Mouse (Mus musculus): ENCODE data around the gene Tnfrsf13c.

Tnfrsf13c gene

GRCm38 (mm10) chr15:82204680-82205371, 19.3 kb downstream of the Tnfrsf13c start:
- TF ChIP-seq GATA4 (IDR thresholded peaks at IDR 0.05; ENCODE audit: insufficient replicate concordance, low read length): no peak

- TF ChIP-seq GATA4 (IDR thresholded peaks at IDR 0.05; ENCODE audit: insufficient replicate concordance, low read length): no peak
Observed at GRCm38 (mm10) chr15:82203611-82204351, 20.4 kb downstream of the Tnfrsf13c start.

GRCm38 (mm10) chr15:82203090-82203489, 21.1 kb downstream of the Tnfrsf13c start:
- TF ChIP-seq GATA4 (IDR thresholded peaks at IDR 0.05; ENCODE audit: insufficient replicate concordance, low read length): no peak

- TF ChIP-seq GATA4 (IDR thresholded peaks at IDR 0.05; ENCODE audit: insufficient replicate concordance, low read length): no peak
Observed at GRCm38 (mm10) chr15:82202086-82202485, 22.1 kb downstream of the Tnfrsf13c start.

GRCm38 (mm10) chr15:82199546-82199945, 24.6 kb downstream of the Tnfrsf13c start:
- no peak for TF ChIP-seq GATA4 (IDR thresholded peaks at IDR 0.05; ENCODE audit: insufficient replicate concordance, low read length)

GRCm38 (mm10) chr15:82198342-82198741, 25.8 kb downstream of the Tnfrsf13c start:
- no peak for TF ChIP-seq GATA4 (IDR thresholded peaks at IDR 0.05; ENCODE audit: insufficient replicate concordance, low read length)

GRCm38 (mm10) chr15:82197937-82198336, 26.2 kb downstream of the Tnfrsf13c start:
- no peak for TF ChIP-seq GATA4 (IDR thresholded peaks at IDR 0.05; ENCODE audit: insufficient replicate concordance, low read length)

- no peak for TF ChIP-seq GATA4 (IDR thresholded peaks at IDR 0.05; ENCODE audit: insufficient replicate concordance, low read length)
Observed at GRCm38 (mm10) chr15:82197246-82197750, 26.9 kb downstream of the Tnfrsf13c start.

- TF ChIP-seq GATA4 (IDR thresholded peaks at IDR 0.05; ENCODE audit: insufficient replicate concordance, low read length): no peak
Observed at GRCm38 (mm10) chr15:82196300-82196699, 27.9 kb downstream of the Tnfrsf13c start.

- TF ChIP-seq GATA4 (IDR thresholded peaks at IDR 0.05; ENCODE audit: insufficient replicate concordance, low read length): no peak
Observed at GRCm38 (mm10) chr15:82192617-82193016, 31.6 kb downstream of the Tnfrsf13c start.

- no peak for TF ChIP-seq GATA4 (IDR thresholded peaks at IDR 0.05; ENCODE audit: insufficient replicate concordance, low read length)
Observed at GRCm38 (mm10) chr15:82188481-82189240, 35.5 kb downstream of the Tnfrsf13c start.

GRCm38 (mm10) chr15:82187924-82188323, 36.2 kb downstream of the Tnfrsf13c start:
- no peak for TF ChIP-seq GATA4 (IDR thresholded peaks at IDR 0.05; ENCODE audit: insufficient replicate concordance, low read length)

GRCm38 (mm10) chr15:82187401-82187800, 36.8 kb downstream of the Tnfrsf13c start:
- no peak for TF ChIP-seq GATA4 (IDR thresholded peaks at IDR 0.05; ENCODE audit: insufficient replicate concordance, low read length)

GRCm38 (mm10) chr15:82186931-82187330, 37.2 kb downstream of the Tnfrsf13c start:
- TF ChIP-seq GATA4 (IDR thresholded peaks at IDR 0.05; ENCODE audit: insufficient replicate concordance, low read length): no peak

- TF ChIP-seq GATA4 (IDR thresholded peaks at IDR 0.05; ENCODE audit: insufficient replicate concordance, low read length): no peak
Observed at GRCm38 (mm10) chr15:82186131-82186530, 38.0 kb downstream of the Tnfrsf13c start.
